In genomic region chr9:109685299-109685698, GRCm38 (mm10) we compare ENCODE assay signal across 10 mouse cellular contexts. TPM values are rescaled to one million over a fixed set of nuclear protein-coding genes. Genes with fewer than 3 reads are reported as not detected.
DNase-seq lines count a peak whose midpoint lies in the region; ATAC-seq and TF ChIP-seq lines count a peak whose summit lies in the region.
"Had no signal": no experiment of that assay in that cellular context is flagged by ENCODE, and none has a peak within 500 bp of the region (broad histone marks: within the 10 kb centered on the region; RNA-seq: fewer than 3 reads in every experiment).

No protein-coding gene starts in this region.

- H3K27ac ChIP-seq in kidney, embryonic 15.5 days: no peak overlapping the region
- no peak overlapping the region for H3K27ac ChIP-seq in MEL (ENCODE audit: control insufficient read depth, low read depth, low read length)
- H3K27ac ChIP-seq in bone marrow, adult 2 months (ENCODE audit: control insufficient read depth, insufficient read depth, low read depth, low read length, poor library complexity): no peak overlapping the region
- H3K27ac ChIP-seq: liver, embryonic 13.5 days had no signal

- no peak overlapping the region for H3K4me3 ChIP-seq in kidney, embryonic 15.5 days (replicated peaks)
- no peak overlapping the region for H3K4me3 ChIP-seq in MEL (ENCODE audit: control insufficient read depth in 1 of 2, insufficient read depth in 1 of 2, low read depth in 2 of 2, low read length in 2 of 2)
- no peak overlapping the region for H3K4me3 ChIP-seq in bone marrow, adult 2 months (replicated peaks; ENCODE audit: control insufficient read depth, low read depth, low read length)
- H3K4me3 ChIP-seq: erythroblast, embryonic 14.5 days; liver, embryonic 13.5 days had no signal

- peak; percentile 69 for DNase-seq in kidney, adult 18-20 months
- peak; percentile 44 for DNase-seq in MEL (ENCODE audit: low read depth, low spot score)
- DNase-seq in gastrocnemius, postnatal 14 days: peak; percentile 14
- DNase-seq in layer of hippocampus, postnatal 10 days (ENCODE audit: low spot score in 2 of 2): peak; percentile 43 to 49
- DNase-seq in ovary, postnatal 14 days (ENCODE audit: low spot score): peak; percentile 31
- no peak for DNase-seq in T-cell, adult 2 months (ENCODE audit: low spot score)
- DNase-seq: liver, embryonic 13.5 days had no signal

- H3K9ac ChIP-seq in kidney, embryonic 15.5 days: no peak overlapping the region
- H3K9ac ChIP-seq in MEL (ENCODE audit: control insufficient read depth, low read depth, low read length, poor library complexity, severe bottlenecking): no peak overlapping the region
- H3K9ac ChIP-seq: liver, embryonic 13.5 days had no signal

- no peaks in the 10 kb centered on the region for H3K4me1 ChIP-seq in kidney, embryonic 15.5 days
- no peaks in the 10 kb centered on the region for H3K4me1 ChIP-seq in MEL (ENCODE audit: control insufficient read depth in 1 of 2, insufficient read depth in 2 of 2, low read length in 2 of 2)
- no peaks in the 10 kb centered on the region for H3K4me1 ChIP-seq in bone marrow, adult 2 months (ENCODE audit: control insufficient read depth, insufficient read depth, low read length)
- H3K4me1 ChIP-seq: liver, embryonic 13.5 days had no signal

- H3K27me3 ChIP-seq in kidney, embryonic 15.5 days: no peaks in the 10 kb centered on the region
- H3K27me3 ChIP-seq in MEL (ENCODE audit: control insufficient read depth in 1 of 2, insufficient read depth in 2 of 2, low read length in 2 of 2): no peaks in the 10 kb centered on the region
- H3K27me3 ChIP-seq: liver, embryonic 13.5 days had no signal

- intact Hi-C loops in gastrocnemius, postnatal 14 days (cut with DNase I; ENCODE audit: low total_unique reads): no loop called here

- H3K9me3 ChIP-seq in kidney, embryonic 15.5 days (replicated peaks): no peaks in the 10 kb centered on the region
- H3K9me3 ChIP-seq in MEL (replicated peaks; ENCODE audit: insufficient read depth, low read length): no peaks in the 10 kb centered on the region
- H3K9me3 ChIP-seq: liver, embryonic 13.5 days had no signal

- H3K79me2 ChIP-seq in MEL (ENCODE audit: control insufficient read depth, insufficient read depth, low read length, poor library complexity): no peaks in the 10 kb centered on the region

- TF ChIP-seq POLR2A in MEL (IDR thresholded peaks at IDR 0.05; ENCODE audit: control insufficient read depth in 1 of 2, insufficient read depth in 1 of 2, low read depth in 1 of 2, low read length in 2 of 2, poor library complexity in 1 of 2): no peak
- TF ChIP-seq POLR2A in bone marrow, adult 2 months (IDR thresholded peaks at IDR 0.05; ENCODE audit: borderline replicate concordance, control insufficient read depth, low read depth, low read length): no peak

- TF ChIP-seq EP300 in MEL (IDR thresholded peaks at IDR 0.05; ENCODE audit: low read depth in 1 of 2, low read length in 2 of 2): no peak

- TF ChIP-seq CTCF in MEL (IDR thresholded peaks at IDR 0.05 in 2 of 3, conservative IDR thresholded peaks at IDR 0.05 in 1 of 3; ENCODE audit: control insufficient read depth in 1 of 3, insufficient read depth in 1 of 3, low read depth in 2 of 3, low read length in 3 of 3, poor library complexity in 1 of 3, severe bottlenecking in 1 of 3): peak; percentile 51 to 67 (median 64); a peak in 5 of 6 replicates
- TF ChIP-seq CTCF in bone marrow, adult 2 months (IDR thresholded peaks at IDR 0.05; ENCODE audit: control insufficient read depth, insufficient read depth, low read length): peak; percentile 59

- ATAC-seq in kidney, embryonic 15.5 days (replicated peaks; ENCODE audit: low FRiP score): no peak

- no peaks in the 10 kb centered on the region for H3K36me3 ChIP-seq in kidney, embryonic 15.5 days
- H3K36me3 ChIP-seq in MEL (ENCODE audit: control insufficient read depth in 1 of 2, insufficient read depth in 2 of 2, low read length in 2 of 2): no peaks in the 10 kb centered on the region
- H3K36me3 ChIP-seq: liver, embryonic 13.5 days had no signal

- WGBS in kidney, embryonic 15.5 days: 9% methylated on average over 1 of the region's 1 CpGs
- 3% methylated on average over 1 of the region's 1 CpGs for WGBS in bone marrow, adult 2 months

- no peak overlapping the region for H3K4me2 ChIP-seq in kidney, embryonic 15.5 days
- H3K4me2 ChIP-seq: liver, embryonic 13.5 days had no signal

- TF ChIP-seq RAD21 in MEL (IDR thresholded peaks at IDR 0.05; ENCODE audit: low read depth, low read length): peak; percentile 42

TF ChIP-seq in MEL, 35 proteins besides CTCF, POLR2A, EP300 and RAD21:
- TF ChIP-seq SMC3 (IDR thresholded peaks at IDR 0.05; ENCODE audit: low read depth, low read length): peak; percentile 60
- TF ChIP-seq MYB (IDR thresholded peaks at IDR 0.05; ENCODE audit: low read depth, low read length): no peak

RNA-seq across cellular contexts. Expression of gene Fbxw18, which starts 17.2 kb away (rescaled TPM):
- polyA plus RNA-seq in kidney, embryonic 15.5 days (2015; fragmentation: Nextera tagmentation; extraction: Ambion mirVana): 0.10 TPM in 1 of 2 replicates, not detected in the other
- not detected in 2 replicates for total RNA-seq in MEL (2012; rRNA removed)
- polyA plus RNA-seq in MEL (2012; ENCODE audit: insufficient read depth in 1 of 2, insufficient read length in 2 of 2, low read depth in 1 of 2, low replicate concordance in 2 of 2, missing spikeins in 1 of 2): not detected
- not detected in 2 replicates for polyA plus RNA-seq in bone marrow, adult 2 months (2011; ENCODE audit: insufficient read depth, insufficient read length, low replicate concordance, missing spikeins)
- total RNA-seq in gastrocnemius, postnatal 14 days (2021): not detected
- total RNA-seq in layer of hippocampus, postnatal 10 days (2021): not detected
- polyA plus RNA-seq: erythroblast, embryonic 14.5 days; liver, embryonic 13.5 days had no signal

RNA-seq across cellular contexts. Expression of gene Fbxw25, which starts 20.8 kb away (rescaled TPM):
- polyA plus RNA-seq in kidney, embryonic 15.5 days (2015; fragmentation: Nextera tagmentation; extraction: Ambion mirVana): 0.10 and 0.21 TPM in 2 replicates
- not detected in 2 replicates for total RNA-seq in MEL (2012; rRNA removed)
- polyA plus RNA-seq in MEL (2012; ENCODE audit: insufficient read depth in 1 of 2, insufficient read length in 2 of 2, low read depth in 1 of 2, low replicate concordance in 2 of 2, missing spikeins in 1 of 2): not detected
- polyA plus RNA-seq in bone marrow, adult 2 months (2011; ENCODE audit: insufficient read depth, insufficient read length, low replicate concordance, missing spikeins): not detected in 2 replicates
- total RNA-seq in gastrocnemius, postnatal 14 days (2021): not detected
- total RNA-seq in layer of hippocampus, postnatal 10 days (2021): not detected
- polyA plus RNA-seq: erythroblast, embryonic 14.5 days had no signal

RNA-seq across cellular contexts. Expression of gene Fbxw24, which starts 59.4 kb away (rescaled TPM):
- 0.32 and 0.44 TPM in 2 replicates for polyA plus RNA-seq in kidney, embryonic 15.5 days (2015; fragmentation: Nextera tagmentation; extraction: Ambion mirVana)
- not detected in 2 replicates for total RNA-seq in MEL (2012; rRNA removed)
- polyA plus RNA-seq in MEL (2012; ENCODE audit: insufficient read depth in 1 of 2, insufficient read length in 2 of 2, low read depth in 1 of 2, low replicate concordance in 2 of 2, missing spikeins in 1 of 2): not detected
- not detected in 2 replicates for polyA plus RNA-seq in bone marrow, adult 2 months (2011; ENCODE audit: insufficient read depth, insufficient read length, low replicate concordance, missing spikeins)
- total RNA-seq in gastrocnemius, postnatal 14 days (2021): not detected
- not detected for total RNA-seq in layer of hippocampus, postnatal 10 days (2021)
- polyA plus RNA-seq: erythroblast, embryonic 14.5 days; liver, embryonic 13.5 days had no signal
